Mouse (Mus musculus) liver, embryonic 14.5 days (tissue): Measurements from ENCODE around the gene Acot8. TPM values are rescaled to one million over a fixed set of nuclear protein-coding genes. Genes with fewer than 3 reads are reported as not detected.

Source experiments
- ATAC-seq: fragments of 200-750 bp; cut with Nextera tagmentation; 2 replicates; pipeline ENCODE4 v1.8.0; 2017; ENCODE audit warnings: moderate number of reproducible peaks, mild to moderate bottlenecking, moderate library complexity; ENCODE audit not compliant: insufficient read depth
- DNase-seq, 3 experiments: peaks; one replicate each; pipeline ENCODE4 v3.0.0-alpha.2; 2012 to 2013; ENCODE audit warnings: low read depth in 3 of 3, low spot score in 3 of 3
- H3K27ac ChIP-seq: fragments of 300-500 bp; sonication (generic); 2 replicates; pipeline ENCODE4 v1.5.1; 2014; ENCODE audit warnings: moderate library complexity, mild to moderate bottlenecking, control low read depth, inconsistent platforms
- H3K27me3 ChIP-seq: fragments of 300-500 bp; sonication (generic); 2 replicates; pipeline ENCODE4 v1.6.1; 2014; ENCODE audit warnings: mild to moderate bottlenecking, low read length, moderate library complexity; ENCODE audit not compliant: control insufficient read depth, insufficient read depth
- H3K36me3 ChIP-seq: fragments of 300-500 bp; sonication (generic); replicated peaks from 2 replicates; pipeline ENCODE4 v1.6.1; 2014; ENCODE audit warnings: low read depth; ENCODE audit not compliant: control insufficient read depth, insufficient read depth
- H3K4me1 ChIP-seq, 2 experiments: fragments of 200-500 bp in 1 of 2; fragments of 300-500 bp in 1 of 2; sonication (generic) in 1 of 2; replicated peaks; 2 replicates each; pipeline ENCODE4 v1.6.1; 2012 to 2014; ENCODE audit warnings: antibody characterized with exemption in 1 of 2, inconsistent platforms in 1 of 2, low read length in 1 of 2; ENCODE audit not compliant: control insufficient read depth in 2 of 2, insufficient read depth in 2 of 2
- H3K4me2 ChIP-seq: fragments of 300-500 bp; sonication (generic); 2 replicates; pipeline ENCODE4 v1.6.1; 2014; ENCODE audit warnings: low read depth, mild to moderate bottlenecking, control low read depth, moderate library complexity
- H3K4me3 ChIP-seq, 2 experiments: fragments of 200-500 bp in 1 of 2; fragments of 300-500 bp in 1 of 2; sonication (generic) in 1 of 2; 2 replicates each; pipeline ENCODE4 v1.5.1; 2012 to 2014; ENCODE audit warnings: low read depth in 2 of 2, low read length in 2 of 2, mild to moderate bottlenecking in 2 of 2, control low read depth in 1 of 2, inconsistent platforms in 1 of 2, moderate library complexity in 1 of 2; ENCODE audit not compliant: insufficient read depth in 1 of 2
- H3K9ac ChIP-seq: fragments of 300-500 bp; sonication (generic); replicated peaks from 2 replicates; pipeline ENCODE4 v1.6.1; 2014; ENCODE audit warnings: mild to moderate bottlenecking, control low read depth, moderate library complexity
- H3K9me3 ChIP-seq: fragments of 300-500 bp; sonication (generic); 2 replicates; pipeline ENCODE4 v1.6.1; 2016; ENCODE audit warnings: low read length, mixed read lengths; ENCODE audit not compliant: control insufficient read depth
- CTCF ChIP-seq: IDR thresholded peaks from 2 replicates; pipeline ENCODE4 v1.5.1; 2016; ENCODE audit warnings: antibody characterized with exemption, low read depth, control low read depth
- EP300 ChIP-seq: IDR thresholded peaks from 2 replicates; pipeline ENCODE4 v1.6.1; 2016; ENCODE audit warnings: antibody characterized with exemption, low read depth
- WGBS: fragments of 180-500 bp; shearing (Covaris S2); extraction: QIAGEN DNeasy Blood & Tissue Kit; methylation state at CpG from one replicate; pipeline ENCODE4 v1.1.7; 2014; ENCODE audit not compliant: insufficient replicate concordance; 5-methylcytosine and 5-hydroxymethylcytosine counted together
- polyA plus RNA-seq, 2 experiments: library from polyadenylated mRNA; depleted of rRNA in 1 of 2; stranded (reverse) in 1 of 2; unstranded in 1 of 2; fragments of >200 nt; fragmentation: Nextera tagmentation in 1 of 2; extraction: Ambion mirVana in 1 of 2; gene quantifications; 2 replicates each; pipeline versions ENCODE4 v1.2.1 to v1.2.3; 2012 to 2014

Gene Acot8
- polyA plus RNA-seq, 2 experiments: 13.5 to 20.6 TPM

DNA sequence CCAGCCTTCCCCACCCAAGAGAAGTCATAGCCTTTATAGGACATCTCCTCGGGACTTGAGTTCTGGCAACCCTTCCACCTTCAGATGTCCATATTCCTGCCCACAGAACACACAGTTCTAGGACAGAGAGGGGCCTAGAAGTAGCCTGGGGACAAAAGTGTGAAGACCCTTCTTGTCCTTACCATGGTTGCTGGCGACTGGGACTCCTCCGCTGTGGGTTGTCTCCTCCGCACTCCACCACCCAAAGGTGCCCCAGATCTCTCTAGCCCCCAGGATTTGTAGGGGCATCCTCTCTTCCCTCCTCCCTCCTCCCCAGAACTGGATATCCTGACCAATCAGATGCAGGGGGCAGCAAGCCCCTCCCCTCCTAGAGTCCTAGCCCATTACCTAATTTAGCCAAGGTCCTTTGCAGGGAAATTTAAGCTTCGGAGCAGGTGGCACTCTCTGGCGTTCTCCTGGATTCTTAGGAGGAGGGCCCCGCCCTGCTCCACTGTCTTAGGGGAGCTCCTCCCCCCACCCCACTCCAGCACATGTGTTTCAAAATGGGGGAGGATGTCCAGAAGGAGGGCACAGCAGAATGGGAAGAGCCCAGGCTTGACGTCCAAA lies 25.1 kb downstream of the Acot8 start, which contains the start of gene Tnnc2:
Tnnc2 (minus strand) TSS at position 487 of the 606 bp plus-strand sequence.
- H3K4me1 ChIP-seq: peaks cover under 1 to 2% of the 10 kb centered on the region in 2 experiments; a peak in 3 of 4 replicates

DNA sequence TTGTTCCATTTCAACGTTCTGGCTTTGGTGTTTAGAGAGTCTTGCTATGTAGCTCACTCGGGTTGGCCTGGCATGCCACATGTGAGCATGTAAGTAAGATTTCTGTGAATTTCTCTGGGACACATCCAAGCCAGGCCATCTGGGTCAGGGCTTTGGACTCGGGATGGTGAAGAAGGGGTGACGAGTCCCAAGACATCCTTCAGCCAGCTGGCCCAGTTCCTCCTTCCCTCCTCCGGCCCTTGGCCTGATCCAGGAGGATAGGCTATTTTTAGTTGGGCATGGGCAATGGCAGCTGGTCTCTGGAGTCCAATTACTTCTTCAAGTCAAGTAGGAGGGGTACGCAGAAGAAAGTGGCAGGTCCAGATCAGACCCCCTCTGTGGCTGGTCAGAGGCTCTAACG lies 25.9 kb downstream of the Acot8 start:
- Histone ChIP-seq H3K4me1 (peaks cover 4 to 6% of the 10 kb centered on the region in 2 experiments), H3K27ac (no peak overlapping the region), H3K9me3 (no peaks in the 10 kb centered on the region), H3K9ac (no peak overlapping the region), H3K4me3 (no peak overlapping the region), H3K27me3 (peaks cover 21% of the 10 kb centered on the region; the same call in 1 of the 2 replicates), H3K4me2 (no peak overlapping the region), H3K36me3 (no peaks in the 10 kb centered on the region)
- no peak for TF ChIP-seq EP300
- ATAC-seq (no peak), DNase-seq (no peak)
- WGBS: 61% methylated on average over 7 of the region's 7 CpGs

More for the DNA sequence above, 25.1 kb downstream of the Acot8 start, which contains the start of gene Tnnc2:
- no peaks in the 10 kb centered on the region for H3K9me3 ChIP-seq
- H3K4me2 ChIP-seq: no peak within 1 kb of the TSS
- H3K27me3 ChIP-seq: peaks cover 21% of the 10 kb centered on the region
- 65% methylated on average over 8 of the region's 8 CpGs for WGBS
- no peak for TF ChIP-seq EP300
- no peak for TF ChIP-seq CTCF
- no peak within 1 kb of the TSS for H3K9ac ChIP-seq
- H3K4me3 ChIP-seq: no peak within 1 kb of the TSS
- H3K36me3 ChIP-seq: no peaks in the 10 kb centered on the region
- DNase-seq (no peak), ATAC-seq (no peak)
- no peak within 1 kb of the TSS for H3K27ac ChIP-seq

DNA sequence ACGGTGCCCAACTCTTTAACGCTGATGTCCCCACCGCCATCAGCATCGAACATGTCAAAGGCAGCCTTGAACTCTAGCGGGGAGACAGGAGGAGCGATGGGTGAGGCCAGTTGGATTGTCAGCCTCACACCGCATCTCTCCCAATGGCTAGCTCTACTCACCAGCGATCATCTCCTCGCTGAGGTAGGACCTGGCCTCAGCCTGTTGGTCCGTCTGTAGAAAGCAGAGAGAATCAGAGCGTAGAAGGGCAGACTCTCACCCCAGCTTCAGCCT lies 26.7 kb downstream of the Acot8 start:
- H3K4me2 ChIP-seq: no peak overlapping the region
- H3K27me3 ChIP-seq: peaks cover 21% of the 10 kb centered on the region; the same call in 1 of the 2 replicates
- DNase-seq: no peak
- no peaks in the 10 kb centered on the region for H3K9me3 ChIP-seq
- no peak overlapping the region for H3K4me3 ChIP-seq
- 78% methylated on average over 11 of the region's 11 CpGs for WGBS
- TF ChIP-seq EP300 (no peak), CTCF (no peak)
- peaks cover 5% of the 10 kb centered on the region for H3K36me3 ChIP-seq
- no peak overlapping the region for H3K27ac ChIP-seq
- peaks cover 12 to 15% of the 10 kb centered on the region in 2 experiments for H3K4me1 ChIP-seq
- no peak overlapping the region for H3K9ac ChIP-seq
- ATAC-seq: no peak

DNA sequence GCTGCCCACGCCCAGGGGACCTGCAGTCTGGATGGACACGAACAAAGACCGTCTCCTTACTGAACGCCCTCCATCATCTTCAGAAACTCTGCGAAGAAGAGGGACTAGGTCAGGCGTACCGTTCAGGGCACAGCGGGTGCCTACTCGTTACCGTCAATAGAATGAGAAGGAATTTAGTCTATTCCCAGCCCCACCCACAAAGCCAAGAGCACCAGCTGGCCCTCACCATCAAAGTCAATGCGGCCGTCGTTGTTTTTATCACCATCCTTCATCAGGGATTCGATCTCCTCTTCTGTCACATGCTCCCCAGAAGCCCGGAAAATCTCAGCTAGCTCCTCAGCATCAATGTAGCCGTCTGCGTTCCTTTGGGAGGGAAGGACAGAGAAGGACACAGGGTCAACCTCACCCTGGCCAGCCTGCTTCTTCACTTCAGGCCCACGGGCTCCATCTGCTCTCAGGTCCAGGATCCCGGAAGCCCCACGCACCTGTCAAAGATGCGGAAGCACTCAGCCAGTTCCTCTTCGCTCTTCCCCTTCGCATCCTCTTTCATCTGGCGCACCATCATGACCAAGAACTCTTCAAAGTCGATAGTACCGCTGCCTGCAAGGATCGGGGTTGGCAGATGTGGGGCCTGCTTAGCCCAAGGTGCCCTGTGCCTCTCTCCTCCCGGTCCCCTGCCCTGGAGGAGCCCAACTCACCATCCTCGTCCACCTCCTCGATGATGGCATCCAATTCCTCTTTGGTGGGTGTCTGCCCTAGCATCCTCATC lies 27.3 kb downstream of the Acot8 start:
- Histone ChIP-seq H3K4me1 (peaks cover 15 to 17% of the 10 kb centered on the region in 2 experiments), H3K4me2 (no peak overlapping the region), H3K9ac (no peak overlapping the region), H3K27ac (no peak overlapping the region), H3K27me3 (peaks cover 21% of the 10 kb centered on the region; the same call in 1 of the 2 replicates), H3K9me3 (no peaks in the 10 kb centered on the region), H3K4me3 (no peak overlapping the region), H3K36me3 (peaks cover 10% of the 10 kb centered on the region)
- DNase-seq (no peak), ATAC-seq (no peak)
- TF ChIP-seq CTCF (no peak), EP300 (no peak)
- 70% methylated on average over 30 of the region's 30 CpGs for WGBS

DNA sequence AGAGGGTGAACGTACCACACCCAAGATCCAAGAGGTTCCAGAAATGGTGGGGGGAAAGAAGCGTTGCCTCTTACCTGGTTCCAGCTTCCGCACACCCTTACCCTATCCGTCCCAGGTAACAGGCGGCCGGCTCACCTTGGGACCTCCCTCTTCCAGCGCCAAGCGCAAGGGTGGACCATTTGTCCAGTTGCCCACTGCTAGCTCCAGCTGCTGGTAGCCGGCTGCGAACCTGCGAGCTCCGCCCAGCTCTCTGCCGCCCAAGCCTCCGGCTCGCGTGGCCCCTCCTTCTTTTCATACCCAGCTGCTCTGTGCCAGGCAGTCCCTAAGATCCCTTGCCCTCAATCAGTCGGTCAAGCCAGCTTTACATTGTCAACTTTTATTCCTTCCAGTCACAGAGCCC lies 27.9 kb downstream of the Acot8 start:
- WGBS: 54% methylated on average over 17 of the region's 17 CpGs
- Histone ChIP-seq H3K4me3 (no peak overlapping the region), H3K9me3 (no peaks in the 10 kb centered on the region), H3K27ac (no peak overlapping the region), H3K36me3 (peaks cover 17% of the 10 kb centered on the region), H3K9ac (no peak overlapping the region), H3K4me2 (no peak overlapping the region), H3K4me1 (peaks cover 19 to 21% of the 10 kb centered on the region in 2 experiments), H3K27me3 (peaks cover 21% of the 10 kb centered on the region; the same call in 1 of the 2 replicates)
- TF ChIP-seq CTCF (no peak), EP300 (no peak)
- ATAC-seq (no peak), DNase-seq (no peak)
